Mouse (Mus musculus): Measurements from ENCODE around the gene Bicral.

The Bicral gene

GRCm38 (mm10) chr17:46840304-46841010 is 17.8 kb downstream of the Bicral start:
- DNase-seq = no peak

GRCm38 (mm10) chr17:46838396-46838920 is 19.8 kb downstream of the Bicral start:
- no peak for DNase-seq

- DNase-seq = no peak
Measured at GRCm38 (mm10) chr17:46837897-46838296, 20.4 kb downstream of the Bicral start.

GRCm38 (mm10) chr17:46835093-46835715 is 23.1 kb downstream of the Bicral start:
- DNase-seq = no peak

- DNase-seq = no peak
Measured at GRCm38 (mm10) chr17:46832981-46833305, 25.3 kb downstream of the Bicral start.

- no peak for DNase-seq
Measured at GRCm38 (mm10) chr17:46832101-46832980, 25.9 kb downstream of the Bicral start.

GRCm38 (mm10) chr17:46829856-46830535 is 28.3 kb downstream of the Bicral start:
- DNase-seq = no peak

GRCm38 (mm10) chr17:46828935-46829334 is 29.3 kb downstream of the Bicral start:
- DNase-seq = no peak

- DNase-seq = no peak
Measured at GRCm38 (mm10) chr17:46823091-46823490, 35.2 kb downstream of the Bicral start.

GRCm38 (mm10) chr17:46820628-46821027 is 37.7 kb downstream of the Bicral start:
- no peak for DNase-seq

- DNase-seq = no peak
Measured at GRCm38 (mm10) chr17:46817734-46818158, 40.5 kb downstream of the Bicral start.

- DNase-seq = no peak
Measured at GRCm38 (mm10) chr17:46816306-46816705, 42.0 kb downstream of the Bicral start.

GRCm38 (mm10) chr17:46814497-46814896 is 43.8 kb downstream of the Bicral start:
- no peak for DNase-seq

- no peak for DNase-seq
Measured at GRCm38 (mm10) chr17:46813637-46814036, 44.6 kb downstream of the Bicral start.

- DNase-seq = no peak
Measured at GRCm38 (mm10) chr17:46812442-46812841, 45.8 kb downstream of the Bicral start.

GRCm38 (mm10) chr17:46810672-46811071 is 47.6 kb downstream of the Bicral start:
- no peak for DNase-seq

GRCm38 (mm10) chr17:46809131-46809830 is 49.0 kb downstream of the Bicral start:
- DNase-seq = no peak

GRCm38 (mm10) chr17:46808376-46808775 is 49.9 kb downstream of the Bicral start:
- no peak for DNase-seq

GRCm38 (mm10) chr17:46801761-46802160 is 56.5 kb downstream of the Bicral start:
- no peak for DNase-seq

- no peak for DNase-seq
Measured at GRCm38 (mm10) chr17:46799680-46800079, 58.6 kb downstream of the Bicral start.

- DNase-seq = no peak
Measured at GRCm38 (mm10) chr17:46797386-46797785, 60.9 kb downstream of the Bicral start.

GRCm38 (mm10) chr17:46796743-46797142 is 61.5 kb downstream of the Bicral start:
- DNase-seq = no peak
